In genomic region chr15:85424197-85424596, GRCm38 (mm10) we compare ENCODE assay signal across 15 mouse cellular contexts.
DNase-seq lines count a peak whose midpoint lies in the region; ATAC-seq and TF ChIP-seq lines count a peak whose summit lies in the region.
"Had no signal": no experiment of that assay in that cellular context is flagged by ENCODE, and none has a peak within 500 bp of the region (broad histone marks: within the 10 kb centered on the region; RNA-seq: fewer than 3 reads in every experiment).

No protein-coding gene starts in this region.

- no peak for TF ChIP-seq EP300 in stomach, postnatal 0 days (optimal IDR thresholded peaks at IDR 0.05)

- H3K4me3 ChIP-seq in heart, embryonic 12.5 days: no peak overlapping the region
- H3K4me3 ChIP-seq in stomach, postnatal 0 days (ENCODE audit: low read depth, low read length): no peak overlapping the region
- no peak overlapping the region for H3K4me3 ChIP-seq in midbrain, embryonic 16.5 days (ENCODE audit: low read depth, low read length)
- H3K4me3 ChIP-seq: embryonic facial prominence, embryonic 13.5 days; midbrain, embryonic 12.5 days had no signal

- H3K27me3 ChIP-seq in heart, embryonic 12.5 days (replicated peaks): no peaks in the 10 kb centered on the region
- no peaks in the 10 kb centered on the region for H3K27me3 ChIP-seq in stomach, postnatal 0 days (ENCODE audit: control insufficient read depth, insufficient read depth, low read length)
- H3K27me3 ChIP-seq in midbrain, embryonic 16.5 days (ENCODE audit: control insufficient read depth, insufficient read depth, low read depth, low read length): no peaks in the 10 kb centered on the region
- H3K27me3 ChIP-seq: CH12.LX; embryonic facial prominence, embryonic 13.5 days; midbrain, embryonic 12.5 days had no signal

- no peak for ATAC-seq in heart, embryonic 12.5 days (ENCODE audit: insufficient number of reproducible peaks, low FRiP score)
- ATAC-seq in stomach, postnatal 0 days (ENCODE audit: low FRiP score, low TSS enrichment): peak; percentile 98
- no peak for ATAC-seq in midbrain, embryonic 16.5 days
- ATAC-seq: intestine, postnatal 0 days had no signal

- DNase-seq in heart, adult 18-20 months: peak; percentile 21 to 61
- peak; percentile 16 for DNase-seq in lung, postnatal 14 days
- no peak for DNase-seq in lung, postnatal 4 days
- peak; percentile 47 for DNase-seq in adrenal gland, adult 8-10 months
- DNase-seq in stomach, postnatal 0 days (ENCODE audit: low spot score): peak; percentile 29
- DNase-seq in cerebellum, postnatal 10 days: no peak
- DNase-seq: cerebellum, postnatal 14 days; layer of hippocampus, adult 9-11 months; left cerebral cortex, postnatal 4 days had no signal

- WGBS in heart, embryonic 12.5 days: 74% methylated on average over 3 of the region's 3 CpGs
- 34% methylated on average over 3 of the region's 3 CpGs for WGBS in stomach, postnatal 0 days
- WGBS in midbrain, embryonic 16.5 days: 62% methylated on average over 3 of the region's 3 CpGs

- H3K4me2 ChIP-seq in heart, embryonic 12.5 days: no peak overlapping the region
- H3K4me2 ChIP-seq in stomach, postnatal 0 days (replicated peaks; ENCODE audit: low read depth): no peak overlapping the region
- H3K4me2 ChIP-seq in midbrain, embryonic 16.5 days (ENCODE audit: low read length): no peak overlapping the region
- H3K4me2 ChIP-seq: embryonic facial prominence, embryonic 13.5 days; midbrain, embryonic 12.5 days had no signal

- H3K27ac ChIP-seq in heart, embryonic 12.5 days (ENCODE audit: poor library complexity, severe bottlenecking): no peak overlapping the region
- H3K27ac ChIP-seq in stomach, postnatal 0 days (replicated peaks): no peak overlapping the region
- H3K27ac ChIP-seq in midbrain, embryonic 16.5 days (ENCODE audit: low read length): no peak overlapping the region
- H3K27ac ChIP-seq: embryonic facial prominence, embryonic 13.5 days had no signal

- no peak for TF ChIP-seq CTCF in stomach, postnatal 0 days (IDR thresholded peaks at IDR 0.05; ENCODE audit: low read depth)

- no peaks in the 10 kb centered on the region; the same call in 1 of the 2 replicates for H3K36me3 ChIP-seq in heart, embryonic 12.5 days
- no peaks in the 10 kb centered on the region for H3K36me3 ChIP-seq in stomach, postnatal 0 days (ENCODE audit: control insufficient read depth, insufficient read depth, low read length)
- H3K36me3 ChIP-seq in midbrain, embryonic 16.5 days (ENCODE audit: control insufficient read depth, insufficient read depth, low read length): no peaks in the 10 kb centered on the region
- H3K36me3 ChIP-seq: embryonic facial prominence, embryonic 13.5 days; midbrain, embryonic 12.5 days had no signal

- no peak overlapping the region for H3K9ac ChIP-seq in heart, embryonic 12.5 days
- no peak overlapping the region for H3K9ac ChIP-seq in stomach, postnatal 0 days (ENCODE audit: low read length)
- H3K9ac ChIP-seq in midbrain, embryonic 16.5 days (ENCODE audit: low read depth, low read length): no peak overlapping the region
- H3K9ac ChIP-seq: embryonic facial prominence, embryonic 13.5 days; midbrain, embryonic 12.5 days had no signal

- no peaks in the 10 kb centered on the region for H3K9me3 ChIP-seq in heart, embryonic 12.5 days (replicated peaks)
- H3K9me3 ChIP-seq in stomach, postnatal 0 days (ENCODE audit: control insufficient read depth, low read length): no peaks in the 10 kb centered on the region
- H3K9me3 ChIP-seq in midbrain, embryonic 16.5 days (replicated peaks; ENCODE audit: control insufficient read depth, low read length, poor library complexity, severe bottlenecking): no peaks in the 10 kb centered on the region
- H3K9me3 ChIP-seq: embryonic facial prominence, embryonic 13.5 days; midbrain, embryonic 12.5 days had no signal

- peaks cover 28% of the 10 kb centered on the region for H3K4me1 ChIP-seq in heart, embryonic 12.5 days (replicated peaks)
- no peaks in the 10 kb centered on the region for H3K4me1 ChIP-seq in stomach, postnatal 0 days (replicated peaks; ENCODE audit: control insufficient read depth, insufficient read depth)
- no peaks in the 10 kb centered on the region for H3K4me1 ChIP-seq in midbrain, embryonic 16.5 days (ENCODE audit: control insufficient read depth, insufficient read depth, low read length)
- H3K4me1 ChIP-seq: embryonic facial prominence, embryonic 13.5 days had no signal

Comparison
In these comparisons a context has a peak if more than half of its experiments do, and no peak if none do; other contexts are left out.
1. DNase-seq: peak in heart, adult 18-20 months (2 of 2), lung, postnatal 14 days (single experiment), adrenal gland, adult 8-10 months (single experiment) and stomach, postnatal 0 days (single experiment); none in lung, postnatal 4 days (0 of 2) and cerebellum, postnatal 10 days (0 of 2).